Mouse (Mus musculus): Measurements from ENCODE around the gene Ly6g6d.

Gene Ly6g6d

DNA sequence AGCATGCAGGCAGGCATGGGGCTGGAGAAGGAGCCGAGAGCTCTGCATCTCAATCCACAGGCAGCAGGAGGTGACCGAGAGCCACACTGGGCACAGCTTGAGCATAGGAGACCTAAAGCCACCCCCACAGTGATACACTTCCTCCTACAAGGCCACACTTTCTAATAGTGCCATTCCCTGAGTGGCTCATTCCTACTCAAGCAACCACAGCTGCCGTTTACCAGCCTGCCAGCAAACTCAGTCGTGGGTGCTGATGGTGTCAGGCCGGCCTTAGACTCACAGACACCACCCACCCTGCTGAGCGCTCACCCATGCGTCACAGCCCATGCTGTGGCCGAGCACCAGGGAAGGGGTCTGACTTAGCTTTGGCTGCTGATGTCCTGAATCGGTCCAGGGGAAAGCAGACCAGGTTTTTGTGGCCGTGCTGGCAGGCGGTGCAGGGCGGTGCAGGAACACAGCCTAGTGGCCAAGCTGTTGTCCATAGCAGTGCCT is 19.3 kb upstream of the Ly6g6d start:
- no peak for DNase-seq (ENCODE audit: low read depth)

GRCm38 (mm10) chr17:35096597-35096996 is 18.7 kb upstream of the Ly6g6d start:
- DNase-seq (ENCODE audit: low read depth), result no peak

- no peak for DNase-seq (ENCODE audit: low read depth)
These were observed 16.9 kb upstream of the Ly6g6d start for GRCm38 (mm10) chr17:35094475-35095365.

GRCm38 (mm10) chr17:35092403-35093198 is 14.7 kb upstream of the Ly6g6d start:
- DNase-seq (ENCODE audit: low read depth), result no peak

DNA sequence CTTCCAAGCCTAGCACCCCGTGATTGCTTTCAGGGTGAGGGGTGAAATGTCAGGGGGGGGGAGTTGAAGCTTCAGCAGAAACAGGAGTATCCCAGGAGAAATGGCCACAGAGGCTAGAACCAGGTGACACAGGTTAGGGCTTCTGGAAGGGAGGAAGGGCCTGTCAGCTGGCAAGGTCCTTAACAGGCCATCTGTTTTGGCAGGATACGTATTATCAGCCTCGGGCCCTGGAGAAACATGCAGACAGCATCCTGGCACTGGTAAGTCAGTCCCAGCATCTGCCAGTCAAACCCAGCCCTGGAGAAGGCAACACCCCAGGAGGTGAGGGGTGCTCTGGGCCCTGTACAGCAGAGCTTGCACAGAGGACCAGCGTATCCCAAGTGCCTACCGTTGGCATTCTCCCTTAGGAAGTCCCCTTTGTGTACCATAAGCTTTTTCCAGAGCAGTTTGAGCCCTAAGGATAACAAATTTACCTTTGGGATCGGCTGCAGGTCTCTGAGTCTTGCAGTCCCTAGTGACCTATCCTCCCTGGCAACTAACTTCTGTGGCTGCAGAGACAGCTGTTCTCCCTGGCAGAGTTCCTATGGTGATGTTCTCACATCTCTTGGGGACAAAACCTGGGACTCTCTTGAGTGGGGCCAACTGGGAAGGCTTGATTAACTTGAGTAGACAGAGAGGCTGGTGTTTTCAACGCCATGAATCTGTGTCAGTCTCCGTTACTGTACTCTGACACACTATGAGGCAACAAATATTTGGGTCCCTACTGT is 12.5 kb upstream of the Ly6g6d start:
- peak; percentile 52 for DNase-seq (ENCODE audit: low read depth)

GRCm38 (mm10) chr17:35088825-35089644 is 11.2 kb upstream of the Ly6g6d start, which contains the start of gene Abhd16a:
Abhd16a (plus strand) TSS chr17:35089263.
- peak; percentile 97 for DNase-seq (ENCODE audit: low read depth)

GRCm38 (mm10) chr17:35088151-35088550 is 10.3 kb upstream of the Ly6g6d start:
- peak; percentile 58 for DNase-seq (ENCODE audit: low read depth)

GRCm38 (mm10) chr17:35085208-35085865 is 7.5 kb upstream of the Ly6g6d start, which contains the start of gene Ly6g6f:
Ly6g6f (minus strand) TSS chr17:35085610.
- no peak for DNase-seq (ENCODE audit: low read depth)

DNA sequence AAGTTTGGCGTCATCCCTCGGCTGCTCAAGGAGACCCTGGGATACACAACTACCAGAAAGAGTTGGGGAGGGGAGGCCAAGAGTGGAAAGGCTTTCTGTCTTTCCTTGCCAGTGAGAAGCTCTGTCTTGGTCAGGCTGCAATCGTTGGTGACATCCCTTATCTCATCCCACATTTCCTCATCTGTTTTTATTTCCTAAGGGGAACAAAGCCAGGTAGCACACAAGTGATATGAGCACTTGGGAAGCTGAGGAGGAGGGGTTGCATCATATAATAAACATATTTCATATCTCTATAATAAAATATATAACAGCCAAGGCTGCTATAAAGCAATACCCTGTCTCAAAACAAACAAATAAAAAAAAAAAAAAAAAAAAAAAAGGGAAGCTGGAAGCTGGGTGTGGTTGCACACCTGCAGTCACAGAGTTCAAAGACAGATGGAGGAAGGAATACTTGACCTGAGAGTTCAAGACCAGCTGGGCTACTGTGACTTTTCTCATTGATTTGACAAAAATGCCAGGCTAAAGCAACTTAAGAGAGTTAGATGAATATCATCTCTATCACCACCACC is 6.1 kb upstream of the Ly6g6d start:
- no peak for DNase-seq (ENCODE audit: low read depth)

GRCm38 (mm10) chr17:35082841-35083576 is 5.1 kb upstream of the Ly6g6d start:
- no peak for DNase-seq (ENCODE audit: low read depth)

GRCm38 (mm10) chr17:35080710-35081109 is 2.8 kb upstream of the Ly6g6d start:
- DNase-seq (ENCODE audit: low read depth), result no peak

- DNase-seq (ENCODE audit: low read depth), result no peak
These were observed 2.4 kb upstream of the Ly6g6d start for GRCm38 (mm10) chr17:35080248-35080647.

GRCm38 (mm10) chr17:35079778-35080177 is 1.9 kb upstream of the Ly6g6d start:
- DNase-seq (ENCODE audit: low read depth), result no peak

- no peak for DNase-seq (ENCODE audit: low read depth)
These were observed 580 bp downstream of the Ly6g6d start for GRCm38 (mm10) chr17:35077285-35077684.

DNA sequence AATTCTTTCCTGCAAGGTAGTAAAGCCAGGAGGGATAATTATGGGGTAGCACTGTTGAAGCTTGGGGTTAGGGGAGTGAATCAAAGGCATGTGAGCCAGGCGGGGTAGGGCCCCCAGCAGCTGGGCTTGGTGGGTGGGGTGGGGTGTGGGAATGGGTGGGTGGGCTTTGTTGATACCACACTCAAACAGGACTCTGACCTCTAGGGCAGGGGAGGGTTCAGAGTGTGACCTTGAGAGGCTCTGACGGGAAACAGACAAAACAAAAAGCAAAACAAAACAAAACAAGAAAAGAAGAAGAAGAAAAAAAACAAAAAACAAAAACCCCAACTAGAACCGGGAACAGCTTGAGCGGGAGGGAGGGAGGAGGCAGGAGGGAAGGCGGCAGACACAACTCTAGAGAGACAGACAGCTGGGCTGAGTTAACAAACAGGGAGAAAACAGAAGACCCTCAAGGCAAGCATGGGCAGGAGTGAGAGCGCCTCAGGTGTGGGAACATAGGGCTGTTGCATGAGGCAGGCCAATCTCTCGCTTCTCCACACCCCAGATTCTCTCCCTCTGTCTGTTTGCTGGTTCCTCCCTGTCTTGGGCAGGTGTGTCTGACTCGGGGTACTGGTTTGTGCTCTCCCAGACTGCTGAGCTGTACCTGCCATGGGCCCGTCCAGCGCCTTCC is 1.2 kb downstream of the Ly6g6d start, which contains the start of gene Ly6g6e:
Ly6g6e (plus strand) TSS at position 396 of the 670 bp plus-strand sequence.
- no peak for DNase-seq (ENCODE audit: low read depth)

DNA sequence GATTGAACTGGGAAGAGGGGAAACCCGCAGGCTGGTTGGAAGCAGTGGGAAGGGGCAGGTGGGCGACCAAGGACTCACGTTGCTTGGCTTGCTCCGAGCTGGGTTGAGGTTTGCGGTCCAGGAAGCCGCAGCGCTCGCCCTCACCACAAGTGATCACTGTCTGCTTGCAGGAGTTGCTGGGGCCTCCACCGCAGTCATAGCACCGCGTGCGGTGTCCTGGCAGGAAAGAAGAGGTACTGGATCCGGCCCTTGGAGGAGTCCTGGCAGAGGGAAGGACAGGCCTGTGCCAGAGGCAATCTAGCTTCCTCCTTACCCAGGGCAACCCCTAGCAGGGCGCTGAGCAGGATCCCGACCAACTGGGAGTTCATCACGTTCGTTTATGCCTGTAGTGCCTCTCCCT is 3.8 kb downstream of the Ly6g6d start:
- no peak for DNase-seq (ENCODE audit: low read depth)

- no peak for DNase-seq (ENCODE audit: low read depth)
These were observed 6.4 kb downstream of the Ly6g6d start for GRCm38 (mm10) chr17:35071454-35071853.

GRCm38 (mm10) chr17:35070556-35071229 is 7.2 kb downstream of the Ly6g6d start:
- peak; percentile 18 for DNase-seq (ENCODE audit: low read depth)

Measured in NIH3T3 (cell line).